Mouse (Mus musculus): Measurements from ENCODE around the gene Pygo1.

Pygo1 gene

GRCm38 (mm10) chr9:72925021-72925934 is at the start of gene Pygo1:
TSS of gene Pygo1 (plus strand) at chr9:72925645.
- DNase-seq (ENCODE audit: low spot score), result no peak

- no peak for DNase-seq (ENCODE audit: low spot score)
Observed at GRCm38 (mm10) chr9:72875878-72876277, 49.6 kb upstream of the Pygo1 start.

- no peak for DNase-seq (ENCODE audit: low spot score)
Observed at GRCm38 (mm10) chr9:72877905-72878304, 47.5 kb upstream of the Pygo1 start.

- DNase-seq (ENCODE audit: low spot score), result no peak
Observed at GRCm38 (mm10) chr9:72878656-72879055, 46.8 kb upstream of the Pygo1 start.

- DNase-seq (ENCODE audit: low spot score), result no peak
Observed at GRCm38 (mm10) chr9:72879601-72880000, 45.8 kb upstream of the Pygo1 start.

- DNase-seq (ENCODE audit: low spot score), result no peak
Observed at GRCm38 (mm10) chr9:72880225-72880960, 45.1 kb upstream of the Pygo1 start.

GRCm38 (mm10) chr9:72881026-72881768 is 44.2 kb upstream of the Pygo1 start:
- no peak for DNase-seq (ENCODE audit: low spot score)

- peak; percentile 52 for DNase-seq (ENCODE audit: low spot score)
Observed at GRCm38 (mm10) chr9:72883940-72884339, 41.5 kb upstream of the Pygo1 start.

- DNase-seq (ENCODE audit: low spot score), result no peak
Observed at GRCm38 (mm10) chr9:72889777-72890176, 35.7 kb upstream of the Pygo1 start.

- DNase-seq (ENCODE audit: low spot score), result no peak
Observed at GRCm38 (mm10) chr9:72890499-72891085, 34.9 kb upstream of the Pygo1 start.

- DNase-seq (ENCODE audit: low spot score), result no peak
Observed at GRCm38 (mm10) chr9:72892761-72893160, 32.7 kb upstream of the Pygo1 start.

- DNase-seq (ENCODE audit: low spot score), result no peak
Observed at GRCm38 (mm10) chr9:72894796-72895352, 30.6 kb upstream of the Pygo1 start.

- DNase-seq (ENCODE audit: low spot score), result no peak
Observed at GRCm38 (mm10) chr9:72902057-72902456, 23.4 kb upstream of the Pygo1 start.

GRCm38 (mm10) chr9:72902611-72903010 is 22.8 kb upstream of the Pygo1 start:
- no peak for DNase-seq (ENCODE audit: low spot score)

- DNase-seq (ENCODE audit: low spot score), result no peak
Observed at GRCm38 (mm10) chr9:72906693-72907103, 18.7 kb upstream of the Pygo1 start.

- no peak for DNase-seq (ENCODE audit: low spot score)
Observed at GRCm38 (mm10) chr9:72911381-72911780, 14.1 kb upstream of the Pygo1 start.

- no peak for DNase-seq (ENCODE audit: low spot score)
Observed at GRCm38 (mm10) chr9:72913551-72913950, 11.9 kb upstream of the Pygo1 start.

- no peak for DNase-seq (ENCODE audit: low spot score)
Observed at GRCm38 (mm10) chr9:72915728-72916127, 9.7 kb upstream of the Pygo1 start.

GRCm38 (mm10) chr9:72923068-72923467 is 2.4 kb upstream of the Pygo1 start:
- no peak for DNase-seq (ENCODE audit: low spot score)

GRCm38 (mm10) chr9:72925935-72926258 is 452 bp downstream of the Pygo1 start:
- no peak for DNase-seq (ENCODE audit: low spot score)

- peak; percentile 60 for DNase-seq (ENCODE audit: low spot score)
Observed at GRCm38 (mm10) chr9:72931166-72931790, 5.8 kb downstream of the Pygo1 start.

All from layer of hippocampus, adult 9-10 months (tissue).